Mouse (Mus musculus): ENCODE measurements around the gene Tagln2.

- TF ChIP-seq EP300 (IDR thresholded peaks at IDR 0.05; ENCODE audit: low read depth) (0 out of 2 replicates have a peak, but pooled peaks have one; percentile 2), CTCF (IDR thresholded peaks at IDR 0.05; ENCODE audit: low read depth) (no peak)
Observed at GRCm38 (mm10) chr1:172514213-172514529, 14.3 kb downstream of the Tagln2 start.

Data from heart, postnatal 0 days (tissue).